Mouse (Mus musculus) kidney, adult 2 months (tissue): ENCODE results near the gene Trim17.

Experiments used
- CTCF ChIP-seq: fragments of 200-500 bp; conservative IDR thresholded peaks from 2 replicates; pipeline ENCODE4 v1.5.1; 2011; ENCODE audit warnings: low read depth, mild to moderate bottlenecking, control low read depth, low read length, moderate library complexity, mixed read lengths; ENCODE audit not compliant: insufficient read depth, insufficient read length
- POLR2A ChIP-seq: fragments of 200-500 bp; IDR thresholded peaks from one replicate; pipeline ENCODE4 v1.6.1; 2011; ENCODE audit warnings: low read depth, low read length, control low read depth

- no peak for TF ChIP-seq CTCF
- TF ChIP-seq POLR2A = no peak
Measured at GRCm38 (mm10) chr11:58974414-58974813, 19.9 kb downstream of the Trim17 start.
